Mouse (Mus musculus): ENCODE data around the gene Aff1. TPM values are rescaled to one million over a fixed set of nuclear protein-coding genes. Genes with fewer than 3 reads are reported as not detected.

Aff1 gene
- polyA plus RNA-seq (2012; rRNA removed), result 15.2 and 16.2 TPM in 2 replicates

DNA sequence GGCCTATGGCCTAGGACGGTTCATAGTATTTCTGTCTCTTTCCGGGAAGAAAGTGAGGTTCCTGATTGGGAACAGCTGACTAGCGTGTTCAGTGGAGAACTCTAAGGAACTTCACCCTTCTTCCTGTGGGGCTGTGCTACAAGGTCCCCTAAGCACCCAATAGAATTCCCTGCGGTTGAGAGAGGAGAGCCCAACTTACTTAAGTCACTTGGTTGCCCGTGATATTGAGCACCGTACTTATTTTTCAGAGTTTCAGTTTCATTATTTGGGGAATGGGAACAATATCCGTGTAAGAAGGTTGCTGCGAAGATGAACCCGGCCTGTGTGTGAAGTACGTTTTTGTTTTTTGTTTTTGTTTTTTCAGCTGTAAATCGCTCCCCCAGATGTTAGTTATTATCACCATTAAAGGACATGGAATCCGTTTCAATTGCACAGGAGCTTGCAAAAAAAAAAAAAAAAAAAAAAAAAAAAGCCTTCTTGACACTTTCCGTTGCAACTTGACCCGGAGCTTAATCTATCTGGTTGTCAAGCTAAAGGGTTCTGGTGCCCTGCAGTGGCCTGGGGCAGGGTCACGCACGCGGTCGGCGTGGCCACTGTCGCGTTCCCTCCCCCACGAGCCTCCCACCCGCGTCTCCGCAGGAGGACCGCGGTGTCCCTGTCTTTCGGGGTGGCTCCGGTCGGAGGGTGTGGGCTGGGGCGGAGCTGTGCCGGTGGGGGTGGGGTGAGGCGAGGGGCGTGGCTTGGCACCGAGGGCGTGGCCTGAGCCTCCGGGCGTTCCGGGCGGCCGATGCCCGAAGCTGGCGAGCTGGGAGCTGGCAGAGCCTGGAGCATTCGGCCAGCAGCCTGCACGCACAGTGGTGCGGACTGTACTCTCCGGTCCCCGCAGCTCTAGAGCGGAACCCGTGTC lies at the start of gene Aff1:
TSS of gene Aff1 (plus strand) at position 751 of the 907 bp plus-strand sequence.
- under 1% methylated on average over 50 of the region's 50 CpGs for WGBS

DNA sequence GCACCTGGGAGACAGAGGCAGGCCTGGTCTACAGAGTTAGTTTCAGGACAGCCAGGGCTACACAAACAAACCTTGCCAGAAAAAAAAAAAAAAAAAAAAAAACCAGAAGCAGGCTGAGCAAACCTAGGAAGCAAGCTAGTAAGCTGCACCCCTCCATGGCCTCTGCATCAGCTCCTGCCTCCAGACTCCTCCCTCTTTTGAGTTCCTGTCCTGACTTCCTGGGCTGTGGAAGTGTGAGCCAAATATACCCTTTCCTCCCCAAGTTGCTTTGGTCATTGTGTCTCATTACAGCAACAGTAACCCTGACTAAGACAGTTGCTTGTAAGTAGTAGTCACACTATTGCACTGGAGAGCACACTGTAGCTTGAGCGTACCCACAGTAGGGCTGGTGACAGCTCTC lies 48.0 kb upstream of the Aff1 start:
- no peak for TF ChIP-seq POLR2A (IDR thresholded peaks at IDR 0.05; ENCODE audit: low read depth, low read length)
- TF ChIP-seq CTCF (IDR thresholded peaks at IDR 0.05; ENCODE audit: extremely low read depth, insufficient read depth, insufficient read length, insufficient replicate concordance), result no peak
- DNase-seq (ENCODE audit: low read depth in 1 of 2, low spot score in 2 of 2), result no peak
- no peaks in the 10 kb centered on the region for H3K27me3 ChIP-seq (ENCODE audit: control insufficient read depth, insufficient read depth, low read length)
- no peak overlapping the region for H3K4me3 ChIP-seq (ENCODE audit: extremely low read depth, insufficient read depth, insufficient read length)
- H3K36me3 ChIP-seq (ENCODE audit: control insufficient read depth, insufficient read depth, low read length), result no peaks in the 10 kb centered on the region
- WGBS, result 98% methylated on average over 1 of the region's 1 CpGs
- no peaks in the 10 kb centered on the region for H3K4me1 ChIP-seq (ENCODE audit: control insufficient read depth, insufficient read depth, insufficient read length)
- H3K27ac ChIP-seq (ENCODE audit: insufficient read depth, low read length), result no peak overlapping the region

More for the DNA sequence above, at the start of gene Aff1:
- peak; percentile 74 to 92 for DNase-seq (ENCODE audit: low read depth in 1 of 2, low spot score in 2 of 2)
- Histone ChIP-seq H3K36me3 (ENCODE audit: control insufficient read depth, insufficient read depth, low read length) (no peaks in the 10 kb centered on the region), H3K4me1 (ENCODE audit: control insufficient read depth, insufficient read depth, insufficient read length) (no peaks in the 10 kb centered on the region), H3K27ac (ENCODE audit: insufficient read depth, low read length) (peak within 1 kb of the TSS; percentile 85), H3K4me3 (ENCODE audit: extremely low read depth, insufficient read depth, insufficient read length) (peak within 1 kb of the TSS; percentile 93), H3K27me3 (ENCODE audit: control insufficient read depth, insufficient read depth, low read length) (no peaks in the 10 kb centered on the region)
- TF ChIP-seq POLR2A (IDR thresholded peaks at IDR 0.05; ENCODE audit: low read depth, low read length), result peak; percentile 65
- no peak for TF ChIP-seq CTCF (IDR thresholded peaks at IDR 0.05; ENCODE audit: extremely low read depth, insufficient read depth, insufficient read length, insufficient replicate concordance)

DNA sequence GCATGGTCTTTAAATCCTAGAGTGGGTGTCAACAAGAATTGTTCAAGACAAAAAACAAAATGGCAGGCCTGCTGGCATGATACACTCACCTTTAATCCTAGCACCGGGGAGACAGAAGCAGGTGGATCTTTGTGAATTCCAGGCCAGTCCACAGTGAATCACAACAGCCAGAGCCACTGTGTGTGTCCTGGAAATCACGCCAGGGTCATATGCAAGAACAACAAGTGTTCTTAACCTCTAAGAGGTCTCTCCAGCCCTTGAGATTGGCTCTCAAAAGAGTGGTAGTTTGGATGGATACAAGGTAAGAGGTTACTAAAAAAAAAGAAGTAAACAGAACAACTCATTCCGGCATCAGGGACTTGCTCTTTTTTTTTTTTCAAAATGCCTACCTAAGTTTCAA lies 44.9 kb upstream of the Aff1 start:
- 87% methylated on average over 3 of the region's 3 CpGs for WGBS
- no peaks in the 10 kb centered on the region for H3K27me3 ChIP-seq (ENCODE audit: control insufficient read depth, insufficient read depth, low read length)
- H3K4me3 ChIP-seq (ENCODE audit: extremely low read depth, insufficient read depth, insufficient read length), result no peak overlapping the region
- no peaks in the 10 kb centered on the region for H3K36me3 ChIP-seq (ENCODE audit: control insufficient read depth, insufficient read depth, low read length)
- TF ChIP-seq POLR2A (IDR thresholded peaks at IDR 0.05; ENCODE audit: low read depth, low read length) (no peak), CTCF (IDR thresholded peaks at IDR 0.05; ENCODE audit: extremely low read depth, insufficient read depth, insufficient read length, insufficient replicate concordance) (no peak)
- H3K4me1 ChIP-seq (ENCODE audit: control insufficient read depth, insufficient read depth, insufficient read length), result no peaks in the 10 kb centered on the region
- DNase-seq (ENCODE audit: low read depth in 1 of 2, low spot score in 2 of 2), result no peak
- H3K27ac ChIP-seq (ENCODE audit: insufficient read depth, low read length), result no peak overlapping the region

DNA sequence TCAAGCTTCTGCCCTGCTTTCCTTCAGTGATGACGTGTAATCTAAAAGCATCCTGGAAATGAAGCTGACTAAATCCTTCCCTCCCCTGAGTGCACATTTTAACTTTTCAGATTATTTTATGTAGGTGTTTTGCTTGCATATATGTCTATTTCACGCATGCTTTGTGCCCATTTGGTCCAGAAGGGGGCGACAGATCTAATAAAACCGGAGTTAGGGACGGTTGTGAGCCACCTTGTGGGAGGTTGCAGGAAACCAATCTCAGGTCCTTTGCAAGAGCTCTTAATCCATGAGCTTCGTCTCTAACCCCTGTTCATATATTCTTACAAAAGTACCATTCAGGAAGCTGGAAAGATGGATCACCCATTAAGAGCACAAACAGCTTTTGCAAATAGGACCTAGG lies 37.9 kb upstream of the Aff1 start:
- Histone ChIP-seq H3K4me1 (ENCODE audit: control insufficient read depth, insufficient read depth, insufficient read length) (no peaks in the 10 kb centered on the region; the same call in 1 of the 2 replicates), H3K27ac (ENCODE audit: insufficient read depth, low read length) (no peak overlapping the region), H3K36me3 (ENCODE audit: control insufficient read depth, insufficient read depth, low read length) (no peaks in the 10 kb centered on the region), H3K27me3 (ENCODE audit: control insufficient read depth, insufficient read depth, low read length) (no peaks in the 10 kb centered on the region), H3K4me3 (ENCODE audit: extremely low read depth, insufficient read depth, insufficient read length) (no peak overlapping the region)
- peak in 1 of 2 experiments; percentile 34 for DNase-seq (ENCODE audit: low read depth in 1 of 2, low spot score in 2 of 2)
- WGBS, result 47% methylated on average over 6 of the region's 6 CpGs
- TF ChIP-seq CTCF (IDR thresholded peaks at IDR 0.05; ENCODE audit: extremely low read depth, insufficient read depth, insufficient read length, insufficient replicate concordance) (peak; percentile 31; the same call in 1 of the 2 replicates), POLR2A (IDR thresholded peaks at IDR 0.05; ENCODE audit: low read depth, low read length) (no peak)

DNA sequence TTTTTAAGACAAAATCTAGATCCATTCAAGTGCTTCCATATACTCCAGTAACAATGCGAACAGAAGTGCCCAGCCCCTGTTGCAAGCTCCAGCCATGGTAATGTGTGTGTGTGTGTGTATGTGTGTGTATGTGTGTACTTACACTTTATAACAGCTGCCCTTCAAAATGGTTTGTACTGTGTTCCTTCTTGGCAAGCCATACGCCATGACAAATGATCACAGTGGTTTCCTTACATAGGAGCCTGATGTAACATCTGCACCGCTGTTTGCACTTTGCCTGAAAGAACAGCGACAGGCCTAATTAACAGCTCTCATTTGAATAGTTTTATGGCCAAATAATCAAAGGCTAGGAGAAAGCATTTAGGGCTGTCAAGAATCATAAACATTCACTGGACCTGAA lies 37.4 kb upstream of the Aff1 start:
- WGBS, result 48% methylated on average over 4 of the region's 4 CpGs
- no peaks in the 10 kb centered on the region; the same call in 1 of the 2 replicates for H3K4me1 ChIP-seq (ENCODE audit: control insufficient read depth, insufficient read depth, insufficient read length)
- TF ChIP-seq POLR2A (IDR thresholded peaks at IDR 0.05; ENCODE audit: low read depth, low read length), result no peak
- no peak for TF ChIP-seq CTCF (IDR thresholded peaks at IDR 0.05; ENCODE audit: extremely low read depth, insufficient read depth, insufficient read length, insufficient replicate concordance)
- H3K27ac ChIP-seq (ENCODE audit: insufficient read depth, low read length), result no peak overlapping the region
- H3K36me3 ChIP-seq (ENCODE audit: control insufficient read depth, insufficient read depth, low read length), result no peaks in the 10 kb centered on the region
- DNase-seq (ENCODE audit: low read depth in 1 of 2, low spot score in 2 of 2), result no peak
- no peaks in the 10 kb centered on the region for H3K27me3 ChIP-seq (ENCODE audit: control insufficient read depth, insufficient read depth, low read length)
- H3K4me3 ChIP-seq (ENCODE audit: extremely low read depth, insufficient read depth, insufficient read length), result no peak overlapping the region

DNA sequence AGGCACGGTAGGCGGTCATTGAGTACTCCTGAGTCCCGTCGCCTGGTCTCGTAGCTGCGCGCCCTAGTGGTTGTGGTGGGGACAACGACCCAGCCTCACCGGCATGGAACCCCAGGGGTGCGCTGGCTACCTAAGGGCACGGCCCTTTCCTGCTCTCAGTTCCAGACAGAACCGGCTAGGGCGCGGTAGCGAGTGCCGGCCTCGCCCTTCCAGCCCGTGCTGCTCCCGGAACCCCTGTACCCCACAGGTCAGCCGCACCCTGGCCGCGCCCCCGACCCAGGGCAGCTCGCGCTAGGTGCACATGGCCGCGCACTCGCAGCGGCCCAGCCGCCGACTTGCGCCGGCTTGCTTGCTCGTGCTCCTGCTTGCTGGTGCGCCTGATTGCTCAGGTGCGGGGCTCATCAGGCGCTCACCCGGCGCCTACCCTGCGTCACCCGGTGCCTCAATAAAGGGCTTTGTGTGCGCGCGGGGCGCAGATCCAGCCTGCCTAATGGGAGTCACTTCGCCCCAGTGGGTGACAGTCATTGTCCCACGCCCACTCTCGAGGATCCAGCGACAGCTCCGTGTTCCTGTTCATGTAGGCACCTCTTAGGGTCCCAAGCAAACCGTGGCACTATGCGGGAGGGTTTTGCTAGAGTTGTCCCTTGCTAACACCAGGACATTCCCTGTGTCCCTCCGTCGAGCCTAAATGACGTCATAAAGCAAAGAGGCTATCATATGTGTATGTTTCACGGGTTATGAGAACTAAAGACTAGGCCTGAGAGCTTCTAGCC lies 36.6 kb upstream of the Aff1 start, which contains the start of gene 1700016H13Rik:
TSS of gene 1700016H13Rik (minus strand) at position 665 of the 773 bp plus-strand sequence.
- peak; percentile 32 to 77 for DNase-seq (ENCODE audit: low read depth in 1 of 2, low spot score in 2 of 2)
- WGBS, result 3% methylated on average over 53 of the region's 56 CpGs
- H3K27ac ChIP-seq (ENCODE audit: insufficient read depth, low read length), result no peak within 1 kb of the TSS
- no peaks in the 10 kb centered on the region for H3K27me3 ChIP-seq (ENCODE audit: control insufficient read depth, insufficient read depth, low read length)
- H3K36me3 ChIP-seq (ENCODE audit: control insufficient read depth, insufficient read depth, low read length), result no peaks in the 10 kb centered on the region
- TF ChIP-seq CTCF (IDR thresholded peaks at IDR 0.05; ENCODE audit: extremely low read depth, insufficient read depth, insufficient read length, insufficient replicate concordance), result peak; percentile 50; the same call in 1 of the 2 replicates
- TF ChIP-seq POLR2A (IDR thresholded peaks at IDR 0.05; ENCODE audit: low read depth, low read length), result no peak
- H3K4me1 ChIP-seq (ENCODE audit: control insufficient read depth, insufficient read depth, insufficient read length), result no peaks in the 10 kb centered on the region; the same call in 1 of the 2 replicates
- peak within 1 kb of the TSS; percentile 54 for H3K4me3 ChIP-seq (ENCODE audit: extremely low read depth, insufficient read depth, insufficient read length)

Data from spleen, adult 2 months (tissue).